Mouse (Mus musculus): ENCODE results near the gene Med16.
A peak's percentile ranks its signal among the peaks of the same experiment; 100 is the strongest.

Gene Med16

DNA sequence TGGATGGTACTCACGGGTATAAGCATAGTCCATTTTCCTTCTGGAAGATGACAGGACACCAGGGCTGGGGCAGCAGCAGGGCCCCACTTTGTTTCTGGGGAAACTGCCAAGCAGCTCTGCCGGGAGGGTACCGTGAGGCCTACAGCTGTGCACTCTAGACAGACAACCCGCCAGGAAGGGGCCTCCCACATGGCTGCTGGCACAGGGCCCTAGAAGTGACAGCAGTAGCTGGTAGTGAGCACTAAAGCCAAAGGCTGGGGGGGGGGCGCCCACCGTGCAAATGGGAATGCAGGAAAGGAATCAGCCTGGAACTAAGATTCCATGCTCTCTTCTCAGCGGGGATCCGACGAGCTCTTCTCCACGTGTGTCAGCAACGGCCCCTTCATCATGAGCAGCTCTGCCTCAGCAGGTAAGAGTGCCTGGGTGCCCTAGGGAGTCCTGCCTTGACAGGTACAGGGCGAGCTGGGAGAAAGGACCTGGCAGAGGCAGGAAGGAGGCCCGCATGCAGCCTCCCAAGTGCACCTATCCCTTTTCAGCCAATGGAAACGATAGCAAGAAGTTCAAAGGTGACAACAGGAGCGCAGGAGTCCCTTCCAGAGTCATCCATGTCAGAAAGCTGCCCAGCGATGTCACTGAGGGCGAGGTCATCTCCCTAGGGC, 50.2 kb downstream of the Med16 start:
- DNase-seq: peak; percentile 85

DNA sequence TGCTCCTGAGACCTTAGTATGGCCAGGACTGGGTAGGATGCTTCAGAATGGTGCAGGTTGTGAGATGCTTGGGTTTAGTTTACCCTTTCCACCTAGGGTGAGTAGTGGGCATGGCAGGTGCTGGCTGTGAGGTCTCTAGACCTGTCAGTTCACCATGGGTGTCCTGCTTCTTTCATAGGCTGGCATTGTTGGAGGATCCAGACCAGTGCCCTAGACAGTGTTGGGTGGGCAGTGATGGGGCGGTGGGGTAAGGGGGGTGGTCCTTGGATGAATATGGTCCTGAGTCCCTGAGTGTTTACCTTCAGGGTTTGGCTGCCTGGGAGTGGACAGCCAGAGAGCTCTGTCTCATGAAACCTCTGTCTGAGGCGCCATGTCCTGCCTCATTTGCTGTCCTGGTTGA, 50.8 kb downstream of the Med16 start:
- no peak for DNase-seq

DNA sequence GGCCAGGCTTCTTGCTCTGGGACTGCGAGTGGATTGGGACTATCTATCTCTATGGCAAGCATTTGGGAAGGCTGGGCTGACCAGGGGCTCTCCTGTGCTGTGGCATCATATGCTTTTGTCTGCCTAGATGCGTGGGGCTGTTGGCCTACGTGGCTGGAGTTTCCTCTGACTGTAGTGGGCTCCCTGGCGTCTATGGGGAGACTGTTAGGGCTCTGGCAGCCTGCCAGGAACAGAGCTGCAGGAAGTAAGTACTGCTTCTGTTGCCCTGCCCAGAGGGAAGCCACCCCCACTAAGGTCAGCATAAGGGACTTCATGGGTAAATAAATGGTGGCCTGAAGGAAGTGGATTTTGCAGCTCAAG, 51.3 kb downstream of the Med16 start:
- DNase-seq: peak; percentile 77

DNA sequence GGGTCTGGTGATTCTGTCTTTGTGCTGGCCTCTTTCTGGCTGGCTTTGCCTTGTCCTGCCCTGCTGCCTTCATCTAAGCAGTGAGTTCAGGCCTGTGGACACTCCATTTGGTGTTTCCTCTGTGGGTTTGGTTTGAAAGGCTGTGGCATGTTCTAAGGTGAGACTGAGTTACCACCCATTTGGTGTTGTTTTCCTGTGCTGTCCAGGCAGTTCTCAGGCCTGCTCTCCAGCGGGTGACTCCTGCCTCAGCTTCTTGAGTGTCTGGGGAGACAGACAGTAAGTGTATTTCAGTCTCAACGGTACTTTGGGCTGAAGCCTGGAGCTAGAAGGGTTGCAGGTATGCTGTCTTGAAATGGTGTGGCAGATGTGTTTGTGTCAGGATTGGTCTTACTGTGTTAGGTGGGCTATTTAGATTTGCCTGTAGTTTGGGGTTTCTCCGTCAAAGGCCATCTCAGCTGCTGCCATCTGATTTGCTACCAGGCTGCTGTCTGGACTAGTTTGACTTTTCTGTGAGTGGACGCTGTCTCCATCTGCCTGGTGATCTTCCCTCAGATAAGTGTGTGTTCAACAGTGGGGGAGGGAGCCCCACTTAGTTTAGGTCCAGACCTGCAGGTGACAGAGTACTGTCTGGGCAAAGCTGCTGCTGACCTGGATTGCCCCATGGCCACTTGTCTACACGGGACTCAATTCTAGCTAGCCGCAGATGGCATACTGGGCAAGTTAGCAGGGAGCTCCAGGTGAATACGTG, 51.8 kb downstream of the Med16 start:
- no peak for DNase-seq

DNA sequence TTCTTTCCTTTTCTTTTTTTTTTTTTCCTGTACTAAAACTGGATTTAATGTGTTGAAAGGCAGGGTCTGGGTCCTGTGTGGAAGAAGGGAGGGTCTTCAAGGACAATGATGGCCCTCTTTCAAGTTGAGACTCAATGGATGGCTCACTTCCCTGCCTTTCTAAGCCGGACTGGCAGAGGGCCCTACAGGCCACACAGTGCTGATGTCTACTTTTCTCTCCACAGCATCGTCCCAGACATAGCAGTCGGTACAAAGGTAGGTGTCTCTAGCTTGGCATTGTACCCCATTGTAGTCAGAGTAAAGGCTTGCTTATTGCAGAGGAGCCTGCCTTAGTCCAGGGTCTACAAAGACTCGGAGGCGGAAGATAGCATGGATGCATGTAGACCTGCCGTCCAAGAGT, 52.4 kb downstream of the Med16 start:
- no peak for DNase-seq

DNA sequence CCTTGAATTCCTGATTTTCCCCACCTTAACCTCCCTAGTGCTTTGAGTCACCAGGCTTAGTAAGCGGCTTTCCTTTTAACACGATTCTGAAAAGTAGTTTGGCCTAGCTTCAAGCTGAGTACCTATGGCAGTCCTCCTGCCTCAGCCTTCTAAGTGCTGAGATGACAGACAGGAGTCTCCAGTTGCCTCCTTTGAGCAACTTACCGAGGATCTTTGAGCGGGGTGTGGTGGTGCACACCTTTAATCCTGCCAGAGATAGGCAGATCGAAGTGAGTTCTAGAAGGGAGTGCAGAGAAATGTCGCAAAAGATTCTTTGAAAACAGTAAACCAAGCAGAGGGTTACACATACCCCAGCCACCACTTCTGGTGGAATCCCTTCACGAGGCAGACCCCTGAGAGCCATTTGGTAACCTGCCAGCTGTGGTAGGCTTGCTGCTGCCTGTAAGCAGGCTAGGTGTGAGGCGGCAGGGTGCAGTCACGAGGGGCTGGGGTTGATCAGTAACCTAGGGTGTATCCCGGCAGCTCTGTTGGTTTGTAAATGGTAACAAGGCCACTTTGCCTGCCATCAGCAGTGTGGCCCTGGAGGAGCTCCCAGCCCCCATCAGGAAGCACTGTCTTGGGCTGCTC, 53.1 kb downstream of the Med16 start:
- no peak for DNase-seq

DNA sequence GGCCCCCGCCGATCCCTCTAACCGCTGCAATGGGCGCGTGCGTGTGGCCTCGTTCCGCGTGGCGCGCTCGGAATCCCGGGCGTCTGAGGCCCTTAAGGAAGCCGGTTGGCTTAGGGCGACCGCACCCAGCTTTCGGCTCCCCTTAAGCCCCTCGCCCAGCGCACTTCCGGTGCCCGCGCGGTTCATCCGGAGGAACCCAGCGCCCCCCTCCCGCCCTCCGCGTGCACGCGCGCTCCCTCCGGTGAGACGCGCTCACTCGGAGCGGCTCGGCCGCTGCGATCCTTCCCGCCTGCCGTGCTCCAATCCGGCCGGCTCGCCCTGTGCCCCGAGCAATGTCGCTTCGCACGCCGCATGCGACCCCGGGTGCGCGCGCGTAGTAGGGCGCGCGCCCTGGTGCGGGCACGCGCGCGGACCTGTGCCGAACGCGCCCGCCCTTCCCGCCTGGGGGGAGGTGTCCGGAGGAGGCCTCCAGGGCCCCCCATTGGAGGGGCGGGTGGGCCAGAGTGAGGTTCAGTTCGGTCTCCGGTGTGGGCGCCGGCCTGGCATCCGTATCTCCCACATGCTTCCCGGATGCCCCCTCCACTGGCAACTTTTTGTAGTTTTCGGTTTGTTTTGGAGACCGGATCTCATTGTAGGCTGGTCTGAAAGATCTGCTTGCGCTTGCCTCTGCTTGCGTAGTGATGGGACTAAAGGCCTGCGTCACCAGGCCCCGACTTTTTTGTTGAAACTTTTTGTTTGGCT, 53.8 kb downstream of the Med16 start:
- no peak for DNase-seq

DNA sequence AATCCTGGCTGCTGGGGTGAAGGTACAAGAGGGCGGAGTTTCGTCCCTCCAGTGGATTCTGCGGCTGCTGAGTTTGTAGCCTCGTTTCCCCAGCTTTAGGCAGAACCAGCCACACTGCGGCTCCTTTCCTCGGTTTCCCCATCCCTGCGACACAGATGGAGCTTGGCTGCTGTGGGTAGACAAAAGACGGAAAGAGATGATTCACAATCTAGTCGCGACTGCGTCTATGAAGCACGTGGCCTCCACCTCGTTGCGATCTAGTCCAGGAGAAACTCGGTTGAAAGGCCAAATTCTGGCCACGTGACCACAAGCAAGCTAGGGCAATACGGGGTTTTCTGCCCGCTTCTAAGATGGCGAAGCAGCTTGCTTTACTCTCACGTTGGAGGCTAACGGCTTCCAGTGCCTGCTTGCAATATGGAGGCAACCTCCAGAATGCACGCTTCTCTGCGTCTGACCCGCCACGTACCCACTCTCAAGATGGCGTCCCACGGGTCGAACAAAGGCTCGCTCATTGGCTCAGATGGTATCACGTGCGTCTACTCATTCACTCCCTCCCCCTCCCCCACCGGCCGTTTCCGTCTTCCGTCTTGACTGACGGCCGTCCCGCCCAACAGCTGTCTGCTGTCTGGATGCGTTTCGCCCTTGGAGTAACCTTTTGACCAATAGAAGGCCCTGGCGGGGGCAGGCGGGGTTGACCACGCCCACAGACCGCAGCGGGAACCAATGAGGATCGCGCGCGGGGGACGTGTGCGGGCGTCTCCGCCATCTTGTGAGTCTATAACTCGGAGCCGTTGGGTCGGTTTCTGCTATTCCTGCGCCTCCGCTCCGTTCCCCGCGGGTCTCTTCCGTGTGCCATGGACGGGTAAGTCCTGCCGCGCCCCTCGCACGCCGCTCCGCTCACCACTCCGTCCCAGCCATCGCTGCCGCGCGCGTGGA, 54.6 kb downstream of the Med16 start, which contains the start of gene Ptbp1:
Ptbp1 (plus strand) TSS at position 568 of the 936 bp plus-strand sequence.
- peak; percentile 100 for DNase-seq

DNA sequence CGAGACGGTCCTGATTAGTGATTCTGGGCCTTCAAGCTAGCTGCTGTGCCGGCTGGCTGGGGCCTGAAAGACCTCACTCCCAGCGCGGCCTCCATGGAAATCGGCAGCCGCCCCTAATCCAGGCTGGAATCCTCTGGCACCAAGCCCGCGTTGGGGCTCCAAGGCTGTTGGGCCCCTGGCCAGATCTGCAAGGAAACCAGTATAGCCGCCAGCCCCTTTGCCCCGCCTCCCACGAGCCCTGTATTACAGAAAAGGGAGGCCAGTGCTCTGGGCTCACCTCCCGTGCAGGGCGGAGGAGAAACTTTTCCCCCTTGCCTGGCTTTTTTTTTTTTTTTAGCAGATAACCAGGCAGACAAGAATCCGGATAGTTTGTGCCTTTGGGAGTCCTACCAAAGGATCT, 55.3 kb downstream of the Med16 start:
- peak; percentile 84 for DNase-seq

DNA sequence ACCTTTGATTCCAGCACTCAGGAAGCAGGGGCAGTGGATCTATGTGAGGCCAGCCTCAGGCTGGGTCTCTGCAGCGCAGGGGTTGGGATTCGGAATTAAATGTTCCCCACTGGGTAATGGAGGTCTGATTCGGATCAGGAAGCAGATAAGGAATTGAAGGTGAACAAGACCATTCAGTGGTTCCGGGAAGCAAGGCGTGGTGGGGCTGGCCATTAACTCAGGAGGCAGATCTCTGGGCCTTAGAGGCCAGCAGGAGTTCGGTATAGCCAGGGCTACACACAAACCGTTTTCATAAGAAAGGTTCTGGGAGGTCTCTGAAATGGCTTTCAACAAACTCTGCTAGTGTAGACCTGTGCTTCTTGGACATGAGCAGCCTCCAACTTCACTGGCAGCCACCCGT, 55.9 kb downstream of the Med16 start:
- no peak for DNase-seq

DNA sequence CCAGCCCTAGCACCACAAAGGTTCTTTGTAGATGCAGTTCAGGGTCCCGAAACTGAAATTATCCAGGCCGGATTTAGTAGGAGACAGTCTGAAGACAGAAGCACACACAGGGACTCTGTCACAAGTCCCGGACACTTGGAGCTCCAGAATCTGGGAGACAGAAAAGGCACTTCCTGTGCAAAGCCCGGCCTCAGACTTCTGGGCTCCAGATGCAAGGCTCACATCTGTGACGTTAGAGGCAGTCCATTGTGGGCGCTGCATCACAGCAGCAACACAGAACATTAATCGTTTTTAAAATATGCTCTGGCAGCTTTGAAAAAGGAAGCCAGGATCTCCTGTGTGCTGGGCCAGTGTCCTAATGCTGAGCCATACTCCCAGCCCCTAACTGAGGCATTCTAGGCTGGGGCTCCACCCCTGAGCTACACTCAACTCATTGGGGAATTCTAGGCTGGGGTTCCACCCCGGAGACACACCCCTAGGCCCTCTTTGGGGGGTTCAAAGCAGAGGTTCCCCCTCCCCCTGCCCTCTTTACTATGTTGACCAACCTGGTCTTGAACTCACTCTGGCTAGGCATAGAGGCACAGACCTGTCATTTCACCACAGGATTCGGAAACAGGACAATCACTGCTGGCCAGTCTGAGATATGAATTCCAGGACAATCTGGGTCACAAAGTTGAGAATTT, 56.5 kb downstream of the Med16 start:
- DNase-seq: no peak

DNA sequence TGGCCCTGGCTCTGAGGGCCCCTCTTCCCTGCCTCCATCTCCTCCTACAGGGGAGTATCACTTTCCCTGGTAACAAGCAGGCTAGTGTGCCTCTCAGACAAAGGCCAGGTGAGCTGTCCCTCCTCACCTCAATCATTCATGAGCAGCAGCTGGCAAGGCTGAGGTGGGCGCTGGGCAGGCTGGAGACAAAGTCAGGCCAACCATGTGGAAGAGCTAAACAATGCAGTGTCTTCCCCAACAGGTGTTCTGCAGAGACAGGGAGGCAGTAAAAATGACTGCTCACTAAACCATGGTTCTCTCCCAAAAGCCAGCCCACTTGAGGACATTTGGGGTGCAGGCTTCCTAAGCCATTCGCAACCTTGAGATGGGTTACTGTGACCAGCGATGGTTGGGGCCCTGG, 57.1 kb downstream of the Med16 start:
- no peak for DNase-seq

DNA sequence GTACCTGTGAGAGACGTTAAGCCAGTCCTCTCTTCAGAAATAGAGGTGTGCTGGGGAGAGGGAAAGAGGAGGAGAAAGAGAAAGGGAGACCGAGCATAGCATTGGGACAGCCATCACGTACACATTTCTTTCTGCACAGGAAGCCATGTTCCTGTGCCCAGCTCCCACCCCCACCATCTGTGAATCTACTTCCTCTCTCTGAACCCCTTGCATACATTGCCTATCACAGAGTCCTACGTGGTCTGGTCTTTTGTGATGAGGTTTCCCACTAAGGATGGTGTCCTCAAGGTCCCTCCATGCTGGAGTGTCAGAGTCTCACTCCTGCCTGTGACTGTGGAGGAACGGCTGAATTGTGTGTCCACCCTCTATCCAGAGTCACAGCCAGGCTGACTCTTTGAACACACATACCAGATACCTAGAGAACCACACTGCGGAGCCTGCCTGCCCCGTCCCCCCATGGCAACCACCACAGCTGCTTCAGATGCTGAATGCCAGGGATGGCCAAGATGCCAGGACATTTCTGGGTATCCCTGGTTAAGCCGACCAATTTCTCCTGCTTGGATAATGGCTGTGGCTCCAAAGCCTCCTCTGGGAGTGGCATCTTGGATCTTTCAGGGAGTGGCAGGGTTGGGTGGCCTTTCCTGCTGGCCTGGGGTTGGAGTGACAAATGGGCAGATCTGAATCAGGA, 58.6 kb downstream of the Med16 start:
- no peak for DNase-seq

DNA sequence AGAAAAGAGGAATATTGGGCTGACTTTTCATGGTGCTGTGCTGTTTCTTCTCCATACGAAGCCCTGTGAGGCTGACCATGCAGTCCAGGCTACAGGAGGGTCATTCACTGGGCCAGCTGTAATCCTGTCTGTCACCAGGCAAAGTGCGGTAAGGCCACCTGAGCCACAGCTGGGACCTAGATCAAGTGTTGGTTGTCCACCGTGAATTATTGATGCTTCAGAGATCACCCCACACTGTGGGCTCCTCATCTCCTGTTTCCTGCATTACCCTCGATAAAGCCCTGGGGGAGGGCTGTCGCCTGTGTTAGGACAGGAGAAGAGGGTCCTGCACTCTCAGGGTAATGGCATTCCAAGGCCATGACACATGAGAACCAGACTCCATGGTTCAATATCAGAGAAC, 62.2 kb downstream of the Med16 start:
- DNase-seq: no peak
